Mouse (Mus musculus) small intestine, adult 2 months (tissue): ENCODE results near the gene Olfr39. TPM values are rescaled to one million over a fixed set of nuclear protein-coding genes. Genes with fewer than 3 reads are reported as not detected.
"Not testable (repeated sequence)": the region's sequence is repeated elsewhere in the genome, so short reads cannot be mapped to it uniquely, and the experiment has no call there.

Experiments
- H3K27ac ChIP-seq: fragments of 200-500 bp; 2 replicates; pipeline ENCODE4 v1.5.1; 2012; ENCODE audit warnings: low read depth, low read length, control low read depth, inconsistent platforms; ENCODE audit not compliant: insufficient read depth
- H3K27me3 ChIP-seq: fragments of 200-500 bp; 2 replicates; pipeline ENCODE4 v1.6.1; 2012; ENCODE audit warnings: mild to moderate bottlenecking, moderate library complexity, low read length, inconsistent platforms; ENCODE audit not compliant: control insufficient read depth, insufficient read depth
- H3K36me3 ChIP-seq: fragments of 200-500 bp; 2 replicates; pipeline ENCODE4 v1.6.1; 2012; ENCODE audit warnings: mild to moderate bottlenecking, low read length, control low read depth, inconsistent platforms; ENCODE audit not compliant: control insufficient read depth, insufficient read depth
- H3K4me1 ChIP-seq: fragments of 200-500 bp; 2 replicates; pipeline ENCODE4 v1.6.1; 2012; ENCODE audit warnings: low read length, inconsistent platforms, mixed read lengths; ENCODE audit not compliant: control insufficient read depth, insufficient read depth, insufficient read length
- H3K4me3 ChIP-seq: fragments of 200-500 bp; 2 replicates; pipeline ENCODE4 v1.5.1; 2012; ENCODE audit warnings: low read depth, mild to moderate bottlenecking, control low read depth, inconsistent platforms, low read length, moderate library complexity
- CTCF ChIP-seq: fragments of 200-500 bp; IDR thresholded peaks from 2 replicates; pipeline ENCODE4 v1.5.1; 2012; ENCODE audit warnings: low read depth, mild to moderate bottlenecking, control low read depth, inconsistent platforms, low read length, moderate library complexity, mixed read lengths; ENCODE audit not compliant: insufficient replicate concordance, insufficient read length; ENCODE audit errors: extremely low read depth
- POLR2A ChIP-seq: fragments of 200-500 bp; IDR thresholded peaks from 2 replicates; pipeline ENCODE4 v1.6.1; 2012; ENCODE audit warnings: low read depth, mild to moderate bottlenecking, control low read depth, inconsistent platforms, low read length, moderate library complexity
- WGBS: fragments of 180-500 bp; shearing (Covaris S2); methylation state at CpG from one replicate; pipeline ENCODE4 v1.1.7; 2018; 5-methylcytosine and 5-hydroxymethylcytosine counted together
- polyA plus RNA-seq: library from polyadenylated mRNA; depleted of rRNA; stranded (reverse); fragments of >200 nt; gene quantifications from 2 replicates; pipeline ENCODE4 v1.2.3, GENCODE M21; 2012; rRNA removed

Olfr39 gene
- polyA plus RNA-seq: not detected in 2 replicates

DNA sequence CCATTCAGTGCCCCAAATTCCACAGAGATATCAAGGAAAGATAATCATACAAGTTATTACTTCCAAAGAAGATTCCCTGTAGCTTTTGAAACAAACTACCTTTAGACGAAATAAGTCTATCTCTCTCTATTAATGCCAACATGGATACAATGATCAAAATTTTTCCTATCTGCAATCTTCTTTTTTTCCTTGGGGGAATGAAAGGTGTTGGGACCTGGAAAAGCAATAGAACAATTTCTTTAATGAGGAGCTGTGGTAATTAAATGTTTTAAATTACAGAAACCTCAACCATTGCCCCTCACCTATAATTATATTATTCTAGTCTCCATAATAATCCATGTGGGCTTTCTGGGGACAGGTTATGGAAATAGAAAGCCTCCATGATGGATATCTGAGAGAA lies at the start of gene Olfr39:
Olfr39 (plus strand) TSS at position 301 of the 400 bp plus-strand sequence.
- 81% methylated on average over 1 of the region's 1 CpGs for WGBS
- no peak for TF ChIP-seq POLR2A
- TF ChIP-seq CTCF: no peak
- Histone ChIP-seq H3K36me3 (no peaks in the 10 kb centered on the region), H3K4me3 (no peak within 1 kb of the TSS), H3K4me1 (no peaks in the 10 kb centered on the region), H3K27ac (no peak within 1 kb of the TSS), H3K27me3 (no peaks in the 10 kb centered on the region)

DNA sequence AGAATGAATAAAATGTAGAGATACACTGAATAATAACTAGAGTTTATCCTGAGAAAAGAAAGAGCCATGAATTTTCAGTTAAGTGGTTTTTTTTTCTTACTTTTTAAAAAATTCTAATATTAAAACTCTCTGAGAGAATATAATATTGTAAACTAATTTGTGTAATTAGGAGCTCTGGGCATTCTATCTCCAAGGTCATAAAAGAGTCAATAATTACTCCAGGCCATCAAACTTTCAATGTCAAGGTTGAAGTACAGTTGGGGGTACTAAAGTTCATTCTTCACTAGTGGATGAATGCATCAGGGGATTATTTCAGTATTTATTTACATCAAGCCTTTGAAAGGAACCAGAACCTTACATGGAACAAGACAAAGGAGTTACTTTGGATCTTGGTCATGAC lies 45.3 kb upstream of the Olfr39 start, which contains the start of gene Olfr872:
Olfr872 (plus strand) TSS at position 301 of the 400 bp plus-strand sequence.
- TF ChIP-seq CTCF (no peak), POLR2A (no peak)
- no peaks in the 10 kb centered on the region for H3K27me3 ChIP-seq
- no peak within 1 kb of the TSS for H3K4me3 ChIP-seq
- H3K4me1 ChIP-seq: no peaks in the 10 kb centered on the region
- H3K27ac ChIP-seq: no peak within 1 kb of the TSS
- no peaks in the 10 kb centered on the region for H3K36me3 ChIP-seq

DNA sequence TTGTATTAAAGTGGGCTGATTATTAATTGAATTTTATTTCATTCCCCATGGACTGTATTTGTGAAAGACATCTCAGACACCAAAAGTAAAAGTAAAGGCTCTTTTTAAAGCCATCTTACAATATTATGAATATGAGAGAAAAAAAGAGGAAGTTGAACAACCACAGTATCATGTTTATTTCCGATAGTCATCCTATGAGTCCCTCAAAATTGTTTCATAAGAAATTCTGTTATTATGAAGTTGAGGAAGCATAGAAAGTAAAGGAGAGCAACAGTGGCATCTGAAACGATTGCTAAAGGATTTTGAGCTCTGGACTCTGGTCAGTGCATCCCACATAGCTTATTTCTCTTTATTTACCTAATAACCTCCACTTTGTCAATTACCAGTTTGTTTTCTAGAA lies 44.8 kb upstream of the Olfr39 start:
- TF ChIP-seq POLR2A (no peak), CTCF (no peak)
- no peak overlapping the region for H3K4me3 ChIP-seq
- H3K27ac ChIP-seq: no peak overlapping the region
- no peaks in the 10 kb centered on the region for H3K4me1 ChIP-seq
- WGBS: 66% methylated on average over 2 of the region's 2 CpGs
- H3K27me3 ChIP-seq: no peaks in the 10 kb centered on the region
- no peaks in the 10 kb centered on the region for H3K36me3 ChIP-seq

DNA sequence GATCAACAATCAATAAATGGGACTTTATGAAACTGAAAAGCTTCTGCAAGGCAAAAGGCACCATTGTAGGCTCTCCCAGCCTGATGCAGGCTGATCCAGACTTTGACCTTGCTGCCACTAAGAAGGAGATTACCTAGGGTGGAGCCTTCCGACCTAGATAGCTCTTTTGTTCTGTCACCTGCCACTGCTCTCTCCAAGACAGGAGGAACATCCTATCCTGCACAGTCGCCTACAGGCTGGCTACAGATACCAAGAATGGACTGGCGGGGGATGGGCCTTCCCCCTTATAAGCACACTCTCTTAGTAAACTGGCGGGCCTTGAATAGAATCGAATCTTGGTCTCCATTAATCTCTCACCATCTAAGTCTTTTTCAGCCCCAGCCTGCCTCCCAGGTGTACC lies 13.4 kb downstream of the Olfr39 start:
- H3K36me3 ChIP-seq, H3K27ac ChIP-seq, H3K4me1 ChIP-seq, H3K4me3 ChIP-seq, H3K27me3 ChIP-seq: not testable (repeated sequence)
- 62% methylated on average over 5 of the region's 5 CpGs for WGBS

DNA sequence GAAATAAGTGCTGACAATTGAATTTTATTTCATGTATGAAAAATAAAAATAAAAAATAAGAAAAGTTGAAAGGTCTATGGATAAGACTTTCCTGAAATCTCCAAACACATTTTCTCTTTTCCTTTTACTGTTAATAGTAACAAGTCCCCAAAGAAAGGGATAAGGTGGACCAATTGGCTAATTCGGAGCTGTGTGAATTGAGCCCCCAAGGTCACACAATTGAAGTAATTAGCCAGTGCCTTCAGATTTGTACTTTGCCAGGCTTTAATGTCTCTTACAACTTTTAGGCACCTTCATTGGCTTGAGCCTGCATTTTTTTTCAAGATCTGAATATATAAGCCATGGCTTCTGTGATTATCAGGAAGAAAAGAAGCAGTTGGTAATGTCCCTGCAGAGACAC lies 16.1 kb downstream of the Olfr39 start, which contains the start of gene Olfr873:
Olfr873 (plus strand) TSS at position 301 of the 400 bp plus-strand sequence.
- H3K36me3 ChIP-seq: no peaks in the 10 kb centered on the region
- TF ChIP-seq POLR2A: no peak
- no peak for TF ChIP-seq CTCF
- H3K27me3 ChIP-seq: no peaks in the 10 kb centered on the region
- H3K4me3 ChIP-seq: no peak within 1 kb of the TSS
- 84% methylated on average over 1 of the region's 1 CpGs for WGBS
- no peak within 1 kb of the TSS for H3K27ac ChIP-seq
- H3K4me1 ChIP-seq: no peaks in the 10 kb centered on the region

DNA sequence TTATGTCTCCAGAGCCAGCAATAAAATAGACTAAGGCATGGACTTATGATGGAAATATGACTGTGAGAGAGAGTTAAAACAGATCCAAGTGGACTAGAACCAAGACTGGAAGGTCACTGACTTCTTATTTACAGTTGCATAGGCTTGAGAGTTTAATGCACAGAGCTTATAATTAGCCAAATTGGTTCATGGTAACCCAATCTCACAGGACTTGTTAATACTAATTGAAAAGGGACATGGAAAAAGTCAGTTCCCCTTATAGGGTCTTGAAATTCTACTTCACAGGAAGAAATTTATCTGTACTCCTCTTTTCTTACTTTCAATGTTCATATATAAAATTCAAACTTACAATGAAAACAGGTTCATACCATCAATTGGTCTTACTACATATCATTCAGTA lies 53.8 kb downstream of the Olfr39 start, which contains the start of gene Olfr18:
Olfr18 (minus strand) TSS at position 101 of the 400 bp plus-strand sequence.
- Histone ChIP-seq H3K27me3 (no peaks in the 10 kb centered on the region), H3K36me3 (no peaks in the 10 kb centered on the region), H3K27ac (no peak within 1 kb of the TSS), H3K4me3 (no peak within 1 kb of the TSS), H3K4me1 (no peaks in the 10 kb centered on the region)
- no peak for TF ChIP-seq POLR2A
- no peak for TF ChIP-seq CTCF

Other genes starting within 250 kb of the Olfr39 start
- gene Olfr867, start 224.8 kb upstream of the Olfr39 start, polyA plus RNA-seq: not detected in 2 replicates
- gene Olfr868, start 183.7 kb upstream of the Olfr39 start, polyA plus RNA-seq: not detected in 2 replicates
- gene Olfr869, start 153.3 kb upstream of the Olfr39 start, polyA plus RNA-seq: not detected in 2 replicates
- gene Olfr870, start 108.3 kb upstream of the Olfr39 start, polyA plus RNA-seq: not detected in 2 replicates
- gene Olfr871, start 70.1 kb upstream of the Olfr39 start, polyA plus RNA-seq: not detected in 2 replicates
- not detected in 2 replicates for gene Olfr872, start 45.2 kb upstream of the Olfr39 start, polyA plus RNA-seq
- not detected in 2 replicates for gene Olfr873, start 16.2 kb downstream of the Olfr39 start, polyA plus RNA-seq
- gene Olfr18, start 53.7 kb downstream of the Olfr39 start, polyA plus RNA-seq: not detected in 2 replicates
- gene Zfp560, start 102.8 kb downstream of the Olfr39 start, polyA plus RNA-seq: 0.10 and 0.75 TPM in 2 replicates
- 0.18 and 0.51 TPM in 2 replicates for gene Zfp26, start 177.8 kb downstream of the Olfr39 start, polyA plus RNA-seq
- 1.2 and 2.3 TPM in 2 replicates for gene Zfp426, start 210.4 kb downstream of the Olfr39 start, polyA plus RNA-seq
- gene Zfp266, start 239.1 kb downstream of the Olfr39 start, polyA plus RNA-seq: 0.48 and 0.75 TPM in 2 replicates